Mouse (Mus musculus): ENCODE measurements around the gene Krtap29-1.

Krtap29-1 gene

GRCm38 (mm10) chr11:99978953-99979352, at the start of gene Krtap29-1:
Gene Krtap29-1, minus strand, starts transcription at chr11:99979053.
- no peak for DNase-seq (ENCODE audit: low spot score in 2 of 2)

GRCm38 (mm10) chr11:100021438-100021837, 42.6 kb upstream of the Krtap29-1 start:
- no peak for DNase-seq (ENCODE audit: low spot score in 2 of 2)

- DNase-seq (ENCODE audit: low spot score in 2 of 2), result no peak
Measured at GRCm38 (mm10) chr11:100019466-100019865, 40.6 kb upstream of the Krtap29-1 start.

- no peak for DNase-seq (ENCODE audit: low spot score in 2 of 2)
Measured at GRCm38 (mm10) chr11:100016112-100016511, 37.3 kb upstream of the Krtap29-1 start, which contains the start of gene Krt33a. Gene Krt33a, minus strand, starts transcription at chr11:100016212.

- no peak for DNase-seq (ENCODE audit: low spot score in 2 of 2)
Measured at GRCm38 (mm10) chr11:100013691-100014171, 34.9 kb upstream of the Krtap29-1 start.

- no peak for DNase-seq (ENCODE audit: low spot score in 2 of 2)
Measured at GRCm38 (mm10) chr11:100010682-100011081, 31.8 kb upstream of the Krtap29-1 start.

- no peak for DNase-seq (ENCODE audit: low spot score in 2 of 2)
Measured at GRCm38 (mm10) chr11:100008336-100008735, 29.5 kb upstream of the Krtap29-1 start.

- no peak for DNase-seq (ENCODE audit: low spot score in 2 of 2)
Measured at GRCm38 (mm10) chr11:100006624-100007023, 27.8 kb upstream of the Krtap29-1 start.

- no peak for DNase-seq (ENCODE audit: low spot score in 2 of 2)
Measured at GRCm38 (mm10) chr11:100005905-100006304, 27.1 kb upstream of the Krtap29-1 start.

- no peak for DNase-seq (ENCODE audit: low spot score in 2 of 2)
Measured at GRCm38 (mm10) chr11:100004846-100005245, 26.0 kb upstream of the Krtap29-1 start.

- DNase-seq (ENCODE audit: low spot score in 2 of 2), result no peak
Measured at GRCm38 (mm10) chr11:99999091-99999490, 20.2 kb upstream of the Krtap29-1 start.

GRCm38 (mm10) chr11:99994384-99994661, 15.5 kb upstream of the Krtap29-1 start:
- DNase-seq (ENCODE audit: low spot score in 2 of 2), result no peak

- DNase-seq (ENCODE audit: low spot score in 2 of 2), result no peak
Measured at GRCm38 (mm10) chr11:99993620-99994383, 14.9 kb upstream of the Krtap29-1 start, which contains the start of gene Krtap17-1. Gene Krtap17-1, minus strand, starts transcription at chr11:99993994.

GRCm38 (mm10) chr11:99990571-99990970, 11.7 kb upstream of the Krtap29-1 start:
- no peak for DNase-seq (ENCODE audit: low spot score in 2 of 2)

- DNase-seq (ENCODE audit: low spot score in 2 of 2), result no peak
Measured at GRCm38 (mm10) chr11:99989881-99990405, 11.1 kb upstream of the Krtap29-1 start.

- no peak for DNase-seq (ENCODE audit: low spot score in 2 of 2)
Measured at GRCm38 (mm10) chr11:99988530-99988929, 9.7 kb upstream of the Krtap29-1 start.

- DNase-seq (ENCODE audit: low spot score in 2 of 2), result no peak
Measured at GRCm38 (mm10) chr11:99986180-99986647, 7.4 kb upstream of the Krtap29-1 start, which contains the start of gene Krtap16-1. Gene Krtap16-1, minus strand, starts transcription at chr11:99986597.

GRCm38 (mm10) chr11:99985291-99986092, 6.6 kb upstream of the Krtap29-1 start:
- DNase-seq (ENCODE audit: low spot score in 2 of 2), result peak in 1 of 2 experiments; percentile 4

GRCm38 (mm10) chr11:99983442-99983841, 4.6 kb upstream of the Krtap29-1 start:
- no peak for DNase-seq (ENCODE audit: low spot score in 2 of 2)

- no peak for DNase-seq (ENCODE audit: low spot score in 2 of 2)
Measured at GRCm38 (mm10) chr11:99982731-99983130, 3.9 kb upstream of the Krtap29-1 start.

- DNase-seq (ENCODE audit: low spot score in 2 of 2), result no peak
Measured at GRCm38 (mm10) chr11:99965961-99966360, 12.9 kb downstream of the Krtap29-1 start.

GRCm38 (mm10) chr11:99964213-99964612, 14.6 kb downstream of the Krtap29-1 start:
- DNase-seq (ENCODE audit: low spot score in 2 of 2), result no peak
